Mouse (Mus musculus) bone marrow macrophage, adult 2 months (primary cell): ENCODE results near the gene Setd7. TPM values are rescaled to one million over a fixed set of nuclear protein-coding genes. Genes with fewer than 3 reads are reported as not detected.

Experiments
- H3K27ac ChIP-seq: 2 replicates; pipeline ENCODE4 v1.5.1; 2012; ENCODE audit warnings: low read depth, low read length; ENCODE audit not compliant: insufficient read depth
- H3K4me1 ChIP-seq: 2 replicates; pipeline ENCODE4 v1.6.1; 2012; ENCODE audit warnings: low read length; ENCODE audit not compliant: control insufficient read depth, insufficient read depth
- H3K4me3 ChIP-seq: 2 replicates; pipeline ENCODE4 v1.5.1; 2012; ENCODE audit warnings: mild to moderate bottlenecking, low read length, moderate library complexity; ENCODE audit not compliant: insufficient read depth
- CTCF ChIP-seq: IDR thresholded peaks from 2 replicates; pipeline ENCODE4 v1.5.1; 2012; ENCODE audit warnings: low read depth, mild to moderate bottlenecking, low read length, moderate library complexity
- POLR2A ChIP-seq: IDR thresholded peaks from 2 replicates; pipeline ENCODE4 v1.6.1; 2012; ENCODE audit warnings: mild to moderate bottlenecking, low read depth, low read length, borderline replicate concordance
- polyA plus RNA-seq: library from polyadenylated mRNA; stranded (reverse); fragments of >200 nt; gene quantifications from 2 replicates; pipeline ENCODE4 v1.2.4, GENCODE M21; 2012; ENCODE audit not compliant: missing spikeins, insufficient read depth, insufficient read length

Gene Setd7
- polyA plus RNA-seq, 1 experiment: 28.6 TPM

DNA sequence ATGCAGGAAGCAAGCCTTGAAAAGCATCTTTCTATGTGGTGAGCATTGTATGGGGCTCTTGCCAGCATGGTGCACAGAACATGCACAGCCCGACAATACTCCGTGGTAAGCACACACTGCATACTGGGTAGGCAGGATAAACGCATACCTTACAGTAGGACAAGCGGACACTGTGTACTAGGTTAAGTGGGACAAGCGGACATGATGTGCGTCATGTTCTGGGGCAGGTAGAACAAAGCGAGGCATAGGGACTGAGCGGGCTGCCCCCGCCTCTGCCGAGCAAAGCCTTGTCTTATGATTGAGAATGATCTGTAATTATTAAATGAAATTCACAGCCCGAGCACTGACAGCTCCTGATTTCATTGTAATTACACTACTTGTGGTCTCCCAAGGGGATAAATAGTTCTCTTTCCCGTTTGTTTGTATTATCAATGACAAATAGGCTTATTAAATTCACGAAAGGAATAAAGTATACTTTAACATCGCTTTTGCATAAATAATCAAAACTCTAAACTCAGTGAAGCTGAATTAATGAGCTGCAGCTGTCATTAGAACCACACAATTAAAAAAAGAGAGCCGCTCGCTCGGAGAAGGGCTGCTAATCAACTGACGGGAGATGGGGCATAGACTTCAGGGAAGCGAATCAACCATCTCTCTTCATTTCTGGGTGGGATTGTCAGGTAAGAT lies 16.1 kb downstream of the Setd7 start:
- TF ChIP-seq POLR2A: no peak
- TF ChIP-seq CTCF: no peak

GRCm38 (mm10) chr3:51540659-51541058 lies 20.0 kb downstream of the Setd7 start:
- no peak overlapping the region for H3K4me3 ChIP-seq
- H3K27ac ChIP-seq: no peak overlapping the region
- H3K4me1 ChIP-seq: peaks cover 5% of the 10 kb centered on the region
- TF ChIP-seq CTCF: no peak
- TF ChIP-seq POLR2A: no peak

More for the DNA sequence above, 16.1 kb downstream of the Setd7 start:
- Histone ChIP-seq H3K4me1 (no peaks in the 10 kb centered on the region), H3K27ac (no peak overlapping the region), H3K4me3 (no peak overlapping the region)

GRCm38 (mm10) chr3:51539567-51540408 lies 20.9 kb downstream of the Setd7 start:
- Histone ChIP-seq H3K4me1 (peaks cover 9% of the 10 kb centered on the region), H3K27ac (no peak overlapping the region), H3K4me3 (no peak overlapping the region)
- TF ChIP-seq POLR2A: no peak
- peak; percentile 46; the same call in 1 of the 2 replicates for TF ChIP-seq CTCF

DNA sequence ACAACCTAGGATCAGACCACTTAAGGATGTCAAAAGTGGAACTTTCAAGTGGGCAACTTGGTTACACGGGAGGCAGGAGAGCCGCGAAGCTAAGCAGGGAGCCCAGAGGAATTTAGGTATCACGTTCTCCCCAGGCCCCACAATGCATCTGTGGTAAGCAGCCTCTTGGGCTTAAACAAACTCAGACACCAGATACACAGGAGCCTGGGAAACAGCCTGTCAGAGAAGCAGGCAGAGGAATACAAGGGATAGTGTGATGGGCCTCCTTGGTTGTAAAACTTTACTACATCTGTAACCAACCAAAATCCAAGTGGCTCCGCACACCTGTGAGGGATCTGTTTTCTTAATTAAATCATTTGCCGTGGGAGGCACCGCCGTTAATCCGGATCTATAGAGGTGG lies 26.7 kb downstream of the Setd7 start:
- Histone ChIP-seq H3K4me1 (peaks cover 9% of the 10 kb centered on the region), H3K4me3 (no peak overlapping the region), H3K27ac (no peak overlapping the region)
- no peak for TF ChIP-seq CTCF
- TF ChIP-seq POLR2A: no peak

GRCm38 (mm10) chr3:51533573-51533972 lies 27.1 kb downstream of the Setd7 start:
- Histone ChIP-seq H3K4me1 (peaks cover 9% of the 10 kb centered on the region), H3K4me3 (no peak overlapping the region), H3K27ac (no peak overlapping the region)
- TF ChIP-seq POLR2A (no peak), CTCF (no peak)

- no peak overlapping the region for H3K4me3 ChIP-seq
Observed at GRCm38 (mm10) chr3:51532282-51532620, 28.4 kb downstream of the Setd7 start.

GRCm38 (mm10) chr3:51531473-51532281 lies 29.0 kb downstream of the Setd7 start:
- Histone ChIP-seq H3K4me1 (peaks cover 9% of the 10 kb centered on the region), H3K4me3 (no peak overlapping the region), H3K27ac (no peak overlapping the region)
- TF ChIP-seq POLR2A: no peak
- no peak for TF ChIP-seq CTCF

More at GRCm38 (mm10) chr3:51532282-51532620, 28.4 kb downstream of the Setd7 start:
- TF ChIP-seq POLR2A: no peak
- TF ChIP-seq CTCF: no peak
- no peak overlapping the region for H3K27ac ChIP-seq
- peaks cover 9% of the 10 kb centered on the region for H3K4me1 ChIP-seq

GRCm38 (mm10) chr3:51526891-51527290 lies 33.8 kb downstream of the Setd7 start:
- no peak for TF ChIP-seq CTCF
- Histone ChIP-seq H3K4me3 (no peak overlapping the region), H3K4me1 (no peaks in the 10 kb centered on the region), H3K27ac (no peak overlapping the region)

- Histone ChIP-seq H3K4me3 (no peak overlapping the region), H3K27ac (no peak overlapping the region), H3K4me1 (peaks cover 11% of the 10 kb centered on the region)
- TF ChIP-seq CTCF (no peak), POLR2A (no peak)
Observed at GRCm38 (mm10) chr3:51525186-51525785, 35.4 kb downstream of the Setd7 start.

- Histone ChIP-seq H3K27ac (no peak overlapping the region), H3K4me1 (peaks cover 30% of the 10 kb centered on the region), H3K4me3 (no peak overlapping the region)
- TF ChIP-seq CTCF (no peak), POLR2A (no peak)
Observed at GRCm38 (mm10) chr3:51521262-51521661, 39.4 kb downstream of the Setd7 start.
